Mouse (Mus musculus): ENCODE results near the gene Cacnb4.

Gene Cacnb4

DNA sequence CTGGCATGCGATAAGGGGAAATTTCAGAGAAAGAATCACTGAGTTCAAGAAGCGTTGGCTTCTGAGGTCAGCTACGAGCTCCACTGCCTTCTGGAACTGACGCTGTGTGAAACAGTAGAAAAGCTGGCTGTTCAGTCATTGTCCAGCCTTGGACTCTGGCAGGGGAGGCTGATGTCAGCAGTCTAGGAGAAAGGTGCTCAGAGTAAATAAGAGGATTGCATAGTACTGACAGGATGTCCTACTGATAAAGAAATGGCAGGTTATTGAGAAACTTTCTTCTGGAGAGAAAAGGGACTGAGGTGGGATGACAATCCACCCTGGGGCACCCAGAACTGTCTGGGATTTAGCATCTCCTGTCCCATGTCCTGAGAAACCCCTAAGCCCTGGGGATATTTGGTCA lies 62.7 kb downstream of the Cacnb4 start:
- in situ Hi-C loops (cut with MboI; ENCODE audit: low pct_unique_long_range_greater_than_20kb in 1 of 2, low sequenced_read_pairs in 2 of 2, unreplicated experiment in 1 of 2), result no loop called here

DNA sequence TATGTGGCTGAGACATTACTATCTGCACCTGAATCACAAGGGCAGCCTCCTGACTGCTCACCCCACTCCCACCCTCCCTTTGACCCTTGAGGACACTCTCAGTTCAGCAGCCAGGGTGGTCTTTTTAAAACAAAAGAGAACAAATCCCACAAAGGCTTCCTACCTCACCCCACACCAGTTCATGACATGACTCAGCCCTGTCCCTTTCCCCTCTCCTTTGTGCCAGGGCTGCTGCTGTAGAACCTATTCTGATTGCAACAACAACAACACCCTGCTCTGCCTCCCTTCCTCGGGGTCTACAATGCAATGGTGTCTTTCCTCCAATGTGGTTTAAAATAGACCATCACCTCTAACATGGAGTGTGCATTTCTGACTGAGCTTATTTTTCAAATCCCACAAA lies 67.1 kb downstream of the Cacnb4 start:
- in situ Hi-C loops (cut with MboI; ENCODE audit: low pct_unique_long_range_greater_than_20kb in 1 of 2, low sequenced_read_pairs in 2 of 2, unreplicated experiment in 1 of 2), result no loop called here

DNA sequence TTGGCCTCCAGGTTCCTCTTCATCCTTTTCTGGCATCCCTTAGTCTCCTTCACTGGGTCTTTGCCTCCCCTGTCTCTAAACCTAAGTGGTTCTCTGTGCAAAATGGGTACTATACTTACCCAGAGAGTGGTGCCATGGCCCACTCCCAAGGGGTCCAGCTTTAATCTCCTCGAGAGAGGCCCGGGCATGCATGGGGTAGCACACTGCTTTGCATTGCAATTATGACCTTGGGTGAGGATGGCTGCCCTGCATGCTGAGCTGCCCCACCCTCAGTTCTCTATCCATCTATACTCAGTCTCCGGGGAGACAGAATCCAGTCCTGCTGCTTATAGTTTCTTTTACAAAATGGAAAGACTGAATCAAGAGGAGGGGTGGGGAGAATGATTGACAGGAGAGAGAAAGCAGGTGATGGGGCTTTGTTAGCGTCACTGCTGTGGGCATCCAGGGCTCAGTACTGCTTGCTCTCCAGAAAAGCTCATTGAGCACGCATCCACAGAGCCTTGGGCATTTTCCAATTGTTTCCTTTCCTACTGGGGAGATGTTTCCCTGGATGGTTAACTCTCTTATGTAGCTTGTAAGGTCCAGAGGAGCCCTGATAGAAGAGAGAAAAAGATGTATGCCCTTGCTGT lies 68.7 kb downstream of the Cacnb4 start:
- in situ Hi-C loops (cut with MboI; ENCODE audit: low pct_unique_long_range_greater_than_20kb in 1 of 2, low sequenced_read_pairs in 2 of 2, unreplicated experiment in 1 of 2), result no loop called here

- in situ Hi-C loops (cut with MboI; ENCODE audit: low pct_unique_long_range_greater_than_20kb in 1 of 2, low sequenced_read_pairs in 2 of 2, unreplicated experiment in 1 of 2), result no loop called here
These were observed 70.3 kb downstream of the Cacnb4 start for GRCm38 (mm10) chr2:52606331-52606730.

- in situ Hi-C loops (cut with MboI; ENCODE audit: low pct_unique_long_range_greater_than_20kb in 1 of 2, low sequenced_read_pairs in 2 of 2, unreplicated experiment in 1 of 2), result no loop called here
These were observed 71.3 kb downstream of the Cacnb4 start for GRCm38 (mm10) chr2:52605321-52605720.

DNA sequence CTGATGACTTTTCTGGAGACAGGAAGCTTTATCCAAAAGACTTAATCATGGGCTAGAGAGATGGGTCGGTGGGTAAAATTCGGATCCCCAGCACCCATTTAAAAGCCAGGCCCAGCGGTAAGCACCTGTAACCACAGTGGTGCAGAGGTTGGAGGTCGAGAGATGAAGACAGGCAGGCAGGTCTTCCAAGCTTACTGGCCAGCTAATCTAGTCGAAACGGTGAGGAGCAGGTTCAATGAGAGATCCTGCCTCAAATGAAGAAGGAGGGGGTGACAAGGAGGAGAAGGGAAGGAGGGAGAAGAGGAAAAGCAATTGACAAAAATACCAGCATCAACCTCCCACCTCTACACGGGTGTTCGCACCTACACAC lies 72.0 kb downstream of the Cacnb4 start:
- in situ Hi-C loops (cut with MboI; ENCODE audit: low pct_unique_long_range_greater_than_20kb in 1 of 2, low sequenced_read_pairs in 2 of 2, unreplicated experiment in 1 of 2), result no loop called here

DNA sequence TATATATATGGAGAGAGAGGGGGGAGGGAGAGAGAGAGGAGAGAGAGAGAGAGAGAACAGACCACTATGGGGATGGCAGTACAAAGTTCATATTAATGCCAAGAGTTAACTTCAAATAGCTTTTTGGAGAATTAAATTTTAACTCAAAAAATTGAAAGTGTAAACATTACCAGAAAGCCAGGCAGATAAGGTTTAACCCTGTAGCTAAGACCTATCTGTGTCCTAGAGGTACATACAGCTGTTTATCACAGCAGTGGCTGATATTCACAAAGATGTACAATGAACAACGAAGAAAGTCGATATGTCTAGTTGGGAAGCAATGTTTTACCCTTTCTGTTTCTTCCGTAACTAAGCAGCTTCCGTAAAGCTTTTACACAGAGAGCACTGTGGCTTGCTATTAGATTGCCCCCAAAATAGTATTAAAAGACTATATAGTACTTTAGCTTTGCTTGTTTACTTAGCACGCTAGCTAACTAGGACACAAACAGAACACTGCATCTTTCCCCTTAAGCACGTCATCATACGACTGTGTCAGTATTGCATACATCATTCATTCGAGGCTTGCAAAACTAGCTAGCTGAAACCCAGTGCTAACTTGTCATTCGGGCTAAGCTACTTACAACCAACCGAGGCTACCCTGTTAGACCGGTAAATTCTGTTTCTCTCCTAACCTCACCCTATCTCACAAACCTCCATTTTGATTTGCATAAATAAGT lies 72.5 kb downstream of the Cacnb4 start:
- in situ Hi-C loops (cut with MboI; ENCODE audit: low pct_unique_long_range_greater_than_20kb in 1 of 2, low sequenced_read_pairs in 2 of 2, unreplicated experiment in 1 of 2), result no loop called here

DNA sequence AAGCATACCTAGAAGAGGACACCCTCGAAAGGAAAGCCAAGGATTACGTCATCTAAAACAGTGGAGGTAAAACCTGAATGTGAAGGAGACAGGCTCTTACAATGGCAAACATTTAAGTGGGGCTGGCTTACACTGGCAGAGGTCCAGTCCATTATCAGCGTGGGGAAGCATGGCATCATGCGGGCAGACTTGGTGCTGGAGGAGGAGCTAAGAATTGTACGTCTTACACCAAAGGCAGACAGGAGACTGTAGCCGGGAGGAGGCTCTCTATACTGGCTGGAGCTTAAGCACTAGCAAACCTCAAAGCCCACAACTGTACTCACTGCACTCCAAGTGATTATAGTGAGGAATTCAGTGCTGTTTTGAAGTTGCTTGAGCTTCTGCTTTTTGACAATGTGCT lies 73.2 kb downstream of the Cacnb4 start:
- in situ Hi-C loops (cut with MboI; ENCODE audit: low pct_unique_long_range_greater_than_20kb in 1 of 2, low sequenced_read_pairs in 2 of 2, unreplicated experiment in 1 of 2), result no loop called here

DNA sequence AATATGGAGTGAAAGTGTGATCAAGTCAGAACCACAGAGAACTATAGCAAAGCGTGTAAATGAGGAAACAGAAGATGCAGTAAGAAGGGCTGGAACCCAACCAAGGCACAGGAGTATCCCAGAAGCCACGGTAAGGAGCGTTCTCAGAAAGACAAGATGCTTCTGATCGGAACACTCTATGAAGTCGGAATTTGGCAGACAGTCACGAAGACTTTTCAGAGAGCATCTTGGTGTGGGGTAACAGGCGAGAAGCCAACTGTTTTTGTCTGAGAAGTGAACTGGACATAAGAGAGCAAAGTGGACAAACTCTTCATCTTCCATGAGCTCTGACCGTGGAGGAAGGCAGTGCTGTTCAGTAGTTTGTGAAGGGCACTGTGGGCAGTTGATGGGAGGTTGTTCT lies 73.7 kb downstream of the Cacnb4 start:
- in situ Hi-C loops (cut with MboI; ENCODE audit: low pct_unique_long_range_greater_than_20kb in 1 of 2, low sequenced_read_pairs in 2 of 2, unreplicated experiment in 1 of 2), result no loop called here

DNA sequence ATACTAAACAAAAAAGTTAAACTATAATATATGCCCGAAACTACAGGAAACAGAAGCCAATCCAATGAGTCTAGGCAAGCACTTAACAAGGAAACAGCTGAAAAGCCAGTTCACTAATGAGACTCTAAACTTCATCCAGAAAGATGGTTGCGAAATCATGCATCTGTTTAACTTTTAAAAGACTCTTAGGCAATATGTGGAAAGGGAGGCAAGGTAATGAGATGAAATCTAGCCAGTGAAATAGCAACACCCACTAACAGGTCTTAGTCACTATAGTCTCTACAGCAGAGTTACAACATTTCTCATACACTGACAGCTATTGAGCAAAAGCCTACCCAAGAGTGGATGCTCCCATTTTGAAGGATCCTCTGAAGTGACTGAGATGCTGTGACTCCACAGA lies 74.4 kb downstream of the Cacnb4 start:
- in situ Hi-C loops (cut with MboI; ENCODE audit: low pct_unique_long_range_greater_than_20kb in 1 of 2, low sequenced_read_pairs in 2 of 2, unreplicated experiment in 1 of 2), result no loop called here

DNA sequence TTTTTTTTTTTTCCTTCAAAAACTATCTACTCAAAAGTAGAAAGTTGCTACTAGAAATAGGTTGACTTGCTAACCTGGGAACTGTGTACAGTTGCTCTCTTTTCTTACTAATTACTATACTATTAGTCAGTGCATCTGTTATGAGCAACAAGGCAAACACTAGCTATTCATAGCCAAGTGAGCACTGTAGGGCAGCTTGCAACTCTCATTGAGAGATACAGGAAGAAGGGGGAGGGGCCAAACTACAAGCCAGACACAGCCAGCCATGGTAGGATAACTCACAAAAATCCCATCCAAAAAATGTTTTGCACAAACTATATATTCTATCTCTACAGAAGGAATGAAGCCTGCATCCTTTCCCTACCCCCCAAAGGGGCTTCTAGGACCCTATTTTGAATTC lies 79.1 kb downstream of the Cacnb4 start:
- in situ Hi-C loops (cut with MboI; ENCODE audit: low pct_unique_long_range_greater_than_20kb in 1 of 2, low sequenced_read_pairs in 2 of 2, unreplicated experiment in 1 of 2), result loop anchor here in 1 of 2 experiments (10.0 to 25.0 kb wide), 2 partner anchors 333 to 435 kb away; no protein-coding TSS in a partner anchor

GRCm38 (mm10) chr2:52593814-52594213 lies 82.8 kb downstream of the Cacnb4 start:
- in situ Hi-C loops (cut with MboI; ENCODE audit: low pct_unique_long_range_greater_than_20kb in 1 of 2, low sequenced_read_pairs in 2 of 2, unreplicated experiment in 1 of 2), result loop anchor here in 1 of 2 experiments (10.0 to 25.0 kb wide), 2 partner anchors 329 to 432 kb away; no protein-coding TSS in a partner anchor

GRCm38 (mm10) chr2:52593260-52593659 lies 83.4 kb downstream of the Cacnb4 start:
- in situ Hi-C loops (cut with MboI; ENCODE audit: low pct_unique_long_range_greater_than_20kb in 1 of 2, low sequenced_read_pairs in 2 of 2, unreplicated experiment in 1 of 2), result loop anchor here in 1 of 2 experiments (10.0 to 25.0 kb wide), 2 partner anchors 328 to 431 kb away; no protein-coding TSS in a partner anchor

DNA sequence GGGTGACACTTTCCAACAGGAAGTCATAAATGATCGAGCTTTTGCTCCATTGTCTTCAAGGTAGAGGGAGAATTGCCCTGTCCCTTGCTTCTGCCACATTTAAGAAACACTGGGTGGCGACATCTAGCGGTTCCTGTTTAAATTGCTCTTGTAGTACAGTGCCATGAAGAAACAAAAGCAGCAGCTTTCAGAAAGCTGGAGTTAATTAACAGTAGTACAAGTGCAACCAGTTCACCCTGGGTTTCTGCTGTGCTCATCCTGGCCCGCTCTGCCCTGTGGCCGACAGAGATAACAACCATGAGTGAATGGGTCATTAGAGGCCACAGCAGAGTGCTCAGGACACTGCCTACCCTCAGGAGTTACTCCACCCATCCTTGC lies 85.7 kb downstream of the Cacnb4 start:
- in situ Hi-C loops (cut with MboI; ENCODE audit: low pct_unique_long_range_greater_than_20kb in 1 of 2, low sequenced_read_pairs in 2 of 2, unreplicated experiment in 1 of 2), result loop anchor here in 1 of 2 experiments (10.0 to 25.0 kb wide), 2 partner anchors 326 to 429 kb away; no protein-coding TSS in a partner anchor

GRCm38 (mm10) chr2:52590340-52590969 lies 86.2 kb downstream of the Cacnb4 start:
- in situ Hi-C loops (cut with MboI; ENCODE audit: low pct_unique_long_range_greater_than_20kb in 1 of 2, low sequenced_read_pairs in 2 of 2, unreplicated experiment in 1 of 2), result loop anchor here in 1 of 2 experiments (10.0 to 25.0 kb wide), 2 partner anchors 326 to 428 kb away; no protein-coding TSS in a partner anchor

DNA sequence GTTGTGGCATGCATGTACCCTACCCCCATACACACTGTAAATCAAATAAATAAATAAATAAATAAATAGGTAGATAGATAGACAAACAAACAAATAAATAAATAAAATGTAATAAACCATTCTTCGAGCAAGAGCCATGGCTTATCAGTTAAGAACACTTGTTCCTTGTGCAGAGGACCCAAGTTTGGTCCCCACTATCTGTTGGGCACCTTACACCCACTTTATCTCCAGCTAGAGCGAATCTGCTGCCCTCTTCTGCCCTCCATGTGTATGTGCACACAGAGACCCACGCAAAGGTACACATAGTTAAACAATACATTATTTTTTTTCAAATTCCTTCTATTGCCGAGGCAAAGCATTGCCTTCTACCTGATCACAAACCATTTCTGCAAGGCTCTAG lies 87.1 kb downstream of the Cacnb4 start:
- in situ Hi-C loops (cut with MboI; ENCODE audit: low pct_unique_long_range_greater_than_20kb in 1 of 2, low sequenced_read_pairs in 2 of 2, unreplicated experiment in 1 of 2), result loop anchor here in 1 of 2 experiments (25.0 kb wide), 1 partner anchor 427 kb away; no protein-coding TSS in a partner anchor

DNA sequence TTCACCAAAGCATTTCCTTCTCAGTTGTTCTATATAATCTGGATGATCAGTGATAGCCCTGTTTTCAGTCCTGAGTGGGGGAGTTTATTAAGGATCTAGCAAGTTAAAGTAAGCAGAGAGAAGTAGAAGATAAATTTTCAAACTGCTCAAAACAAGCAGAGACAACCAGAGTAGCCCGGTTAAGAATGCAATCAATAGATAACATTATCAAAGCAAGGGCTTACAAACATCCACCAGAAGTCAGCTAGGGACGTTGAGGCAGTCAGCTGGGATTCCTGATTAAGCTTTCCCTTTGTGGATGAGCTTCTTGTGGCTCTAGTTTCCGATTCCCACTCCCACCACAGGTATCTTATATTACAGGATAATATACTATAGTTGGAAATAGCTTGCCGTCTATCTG lies 91.2 kb downstream of the Cacnb4 start:
- in situ Hi-C loops (cut with MboI; ENCODE audit: low pct_unique_long_range_greater_than_20kb in 1 of 2, low sequenced_read_pairs in 2 of 2, unreplicated experiment in 1 of 2), result loop anchor here in 1 of 2 experiments (25.0 kb wide), 1 partner anchor 423 kb away; no protein-coding TSS in a partner anchor

DNA sequence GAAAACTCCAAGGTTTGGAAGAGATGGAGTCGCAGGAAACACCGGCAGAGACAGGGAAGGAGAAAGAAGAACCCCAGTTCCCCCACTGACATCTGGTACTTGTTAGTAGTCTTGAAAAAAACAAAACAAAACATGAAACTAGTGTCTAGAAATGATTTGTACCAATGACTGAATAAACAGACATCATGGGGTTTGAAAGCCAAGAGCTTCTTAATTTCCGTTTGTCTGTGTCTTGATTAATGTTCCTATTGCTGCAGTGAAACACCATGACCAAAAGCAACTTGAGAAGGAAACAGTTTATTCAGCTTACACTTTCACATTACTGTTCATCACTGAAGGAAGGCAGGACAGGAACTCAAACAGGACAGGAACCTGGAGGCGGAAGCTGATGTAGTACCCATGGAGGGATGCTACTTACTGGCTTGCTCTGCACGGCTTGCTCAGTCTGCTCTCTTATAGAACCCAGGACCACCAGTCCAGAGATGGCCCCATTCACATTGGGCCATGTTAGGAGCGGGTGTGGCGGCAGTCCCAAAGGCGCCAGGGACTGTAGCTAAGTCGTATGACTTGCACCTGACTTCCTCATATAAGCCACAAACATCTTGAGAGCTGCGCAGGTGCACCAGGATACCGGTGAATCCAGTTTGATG lies 95.4 kb downstream of the Cacnb4 start:
- in situ Hi-C loops (cut with MboI; ENCODE audit: low pct_unique_long_range_greater_than_20kb in 1 of 2, low sequenced_read_pairs in 2 of 2, unreplicated experiment in 1 of 2), result loop anchor here in 1 of 2 experiments (25.0 kb wide), 1 partner anchor 419 kb away; no protein-coding TSS in a partner anchor

- in situ Hi-C loops (cut with MboI; ENCODE audit: low pct_unique_long_range_greater_than_20kb in 1 of 2, low sequenced_read_pairs in 2 of 2, unreplicated experiment in 1 of 2), result loop anchor here in 1 of 2 experiments (25.0 kb wide), 1 partner anchor 418 kb away; no protein-coding TSS in a partner anchor
These were observed 95.9 kb downstream of the Cacnb4 start for GRCm38 (mm10) chr2:52580697-52581096.
